Comparison of ENCODE assay signal across 8 mouse cellular contexts in genomic region chr7:126928384-126929037, GRCm38 (mm10). TPM values are rescaled to one million over a fixed set of nuclear protein-coding genes. Genes with fewer than 3 reads are reported as not detected.
DNase-seq lines count a peak whose midpoint lies in the region; ATAC-seq and TF ChIP-seq lines count a peak whose summit lies in the region.

TSS of gene Kctd13 (plus strand) at chr7:126928879.

- intact Hi-C loops in heart, postnatal 14 days (cut with DNase I) = loop anchor here (10.0 kb wide), 1 partner anchor 256 kb away; no protein-coding TSS in a partner anchor

- TF ChIP-seq POLR2A in olfactory bulb, adult 2 months (IDR thresholded peaks at IDR 0.05; ENCODE audit: insufficient read depth, low read depth, low read length) = peak; percentile 80
- TF ChIP-seq POLR2A in thymus, adult 2 months (IDR thresholded peaks at IDR 0.05; ENCODE audit: control insufficient read depth, extremely low read depth, insufficient read depth, low read length, poor library complexity) = peak; percentile 82

- peak; percentile 88; the same call in 1 of the 2 replicates for ATAC-seq in cerebellum, adult (ENCODE audit: insufficient number of reproducible peaks, low FRiP score, low TSS enrichment)
- ATAC-seq in forebrain, embryonic 14.5 days = peak; percentile 98
- ATAC-seq in lung, embryonic 14.5 days (ENCODE audit: insufficient read depth) = peak; percentile 98

- no peaks in the 10 kb centered on the region for H3K9me3 ChIP-seq in forebrain, embryonic 14.5 days (replicated peaks; ENCODE audit: control insufficient read depth, low read length)
- no peaks in the 10 kb centered on the region for H3K9me3 ChIP-seq in lung, embryonic 14.5 days (ENCODE audit: low read depth, low read length)

- TF ChIP-seq CTCF in lung, embryonic 14.5 days (IDR thresholded peaks at IDR 0.05; ENCODE audit: low read depth) = no peak
- no peak for TF ChIP-seq CTCF in olfactory bulb, adult 2 months (IDR thresholded peaks at IDR 0.05; ENCODE audit: insufficient read depth, low read depth, low read length)
- peak; percentile 60; the same call in 1 of the 2 replicates for TF ChIP-seq CTCF in thymus, adult 2 months (IDR thresholded peaks at IDR 0.05; ENCODE audit: borderline replicate concordance, control insufficient read depth, extremely low read depth, insufficient read depth, low read length, poor library complexity)

- peak within 1 kb of the TSS; percentile 86 for H3K4me3 ChIP-seq in forebrain, embryonic 14.5 days (ENCODE audit: low read depth, low read length)
- H3K4me3 ChIP-seq in lung, embryonic 14.5 days (ENCODE audit: low read depth, low read length) = peak within 1 kb of the TSS; percentile 75
- H3K4me3 ChIP-seq in olfactory bulb, adult 2 months (ENCODE audit: insufficient read depth, low read depth, low read length) = peak within 1 kb of the TSS; percentile 61
- peak within 1 kb of the TSS; percentile 58 for H3K4me3 ChIP-seq in thymus, adult 2 months (ENCODE audit: control insufficient read depth, insufficient read depth, low read length)

- H3K36me3 ChIP-seq in forebrain, embryonic 14.5 days (ENCODE audit: control insufficient read depth, insufficient read depth, low read length) = peaks cover 20% of the 10 kb centered on the region
- H3K36me3 ChIP-seq in lung, embryonic 14.5 days (ENCODE audit: insufficient read depth) = peaks cover 12% of the 10 kb centered on the region
- no peaks in the 10 kb centered on the region; the same call in 1 of the 2 replicates for H3K36me3 ChIP-seq in thymus, adult 2 months (ENCODE audit: control insufficient read depth, insufficient read depth, low read length)

- 4% methylated on average over 54 of the region's 56 CpGs for WGBS in forebrain, embryonic 14.5 days
- 3% methylated on average over 56 of the region's 56 CpGs for WGBS in lung, embryonic 14.5 days
- 2% methylated on average over 56 of the region's 56 CpGs for WGBS in olfactory bulb, adult 2 months
- WGBS in thymus, adult 2 months = under 1% methylated on average over 56 of the region's 56 CpGs

- peak within 1 kb of the TSS; percentile 84 for H3K9ac ChIP-seq in forebrain, embryonic 14.5 days (ENCODE audit: low read length)
- H3K9ac ChIP-seq in lung, embryonic 14.5 days = peak within 1 kb of the TSS; percentile 82

- DNase-seq in ES-CJ7 (ENCODE audit: low read depth, low spot score) = peak; percentile 89
- peak; percentile 93 for DNase-seq in forebrain, embryonic 14.5 days (ENCODE audit: low spot score)
- peak; percentile 97 for DNase-seq in heart, postnatal 14 days
- peak; percentile 89 to 93 for DNase-seq in layer of hippocampus, adult 18-20 months (ENCODE audit: low spot score in 2 of 2)
- DNase-seq in lung, embryonic 14.5 days = peak; percentile 97
- peak; percentile 95 for DNase-seq in thymus, adult 2 months

- H3K4me2 ChIP-seq in forebrain, embryonic 14.5 days (ENCODE audit: low read length) = peak within 1 kb of the TSS; percentile 89
- H3K4me2 ChIP-seq in lung, embryonic 14.5 days = peak within 1 kb of the TSS; percentile 90

- H3K27me3 ChIP-seq in forebrain, embryonic 14.5 days (replicated peaks; ENCODE audit: control insufficient read depth, insufficient read depth, low read length) = no peaks in the 10 kb centered on the region
- no peaks in the 10 kb centered on the region for H3K27me3 ChIP-seq in lung, embryonic 14.5 days (ENCODE audit: insufficient read depth, low read length)
- H3K27me3 ChIP-seq in thymus, adult 2 months (ENCODE audit: control insufficient read depth, insufficient read depth, low read length) = no peaks in the 10 kb centered on the region

- peak within 1 kb of the TSS; percentile 60; the same call in 1 of the 2 replicates for H3K27ac ChIP-seq in forebrain, embryonic 14.5 days (ENCODE audit: low read depth, low read length)
- H3K27ac ChIP-seq in lung, embryonic 14.5 days (ENCODE audit: low read depth) = peak within 1 kb of the TSS; percentile 75
- peak within 1 kb of the TSS; percentile 32; the same call in 1 of the 2 replicates for H3K27ac ChIP-seq in olfactory bulb, adult 2 months (ENCODE audit: insufficient read depth, low read depth, low read length)
- H3K27ac ChIP-seq in thymus, adult 2 months (ENCODE audit: control insufficient read depth, insufficient read depth, low read length) = no peak within 1 kb of the TSS

- peaks cover 9% of the 10 kb centered on the region for H3K4me1 ChIP-seq in forebrain, embryonic 14.5 days (ENCODE audit: control insufficient read depth, insufficient read depth, low read length)
- 0 out of 2 replicates have a peak, but pooled peaks cover 4% of the 10 kb centered on the region for H3K4me1 ChIP-seq in lung, embryonic 14.5 days (ENCODE audit: insufficient read depth)
- H3K4me1 ChIP-seq in olfactory bulb, adult 2 months (ENCODE audit: control insufficient read depth, insufficient read depth, low read length) = peaks cover 5% of the 10 kb centered on the region; the same call in 1 of the 2 replicates
- H3K4me1 ChIP-seq in thymus, adult 2 months (replicated peaks; ENCODE audit: control insufficient read depth, insufficient read depth, low read length) = peaks cover 6% of the 10 kb centered on the region

RNA-seq across cellular contexts. Expression of gene Kctd13, which starts in this region (rescaled TPM):
- polyA plus RNA-seq in forebrain, embryonic 14.5 days (2014; fragmentation: Nextera tagmentation; extraction: Ambion mirVana) = 69.3 and 89.2 TPM in 2 replicates
- total RNA-seq in heart, postnatal 14 days (2021) = 1 to 10 TPM; 6.9 to 7.6 TPM
- 100 to 1,000 TPM; 192 to 198 TPM for total RNA-seq in layer of hippocampus, adult 18-20 months (2021)
- 12.1 and 15.7 TPM in 2 replicates for polyA plus RNA-seq in lung, embryonic 14.5 days (2014; fragmentation: Nextera tagmentation; extraction: Ambion mirVana)
- polyA plus RNA-seq in olfactory bulb, adult 2 months (2012; ENCODE audit: insufficient read depth, insufficient read length, low replicate concordance, missing spikeins) = not detected in 2 replicates
- 38.8 and 42.4 TPM in 2 replicates for polyA plus RNA-seq in thymus, adult 2 months (2012; rRNA removed)

Comparison
In these comparisons a context has a peak if more than half of its experiments do, and no peak if none do; other contexts are left out.
1. RNA of gene Kctd13 (total RNA-seq): 192 to 198 TPM in layer of hippocampus, adult 18-20 months; 6.9 to 7.6 TPM in heart, postnatal 14 days; every median in the first group is over 10 times any median in the second.
2. Peak in every context shown above with its lines, with median percentiles within 50 percentile points of each other: DNase-seq, ATAC-seq and H3K4me3 ChIP-seq.